Mouse (Mus musculus): ENCODE results near the gene Dus2. TPM values are rescaled to one million over a fixed set of nuclear protein-coding genes. Genes with fewer than 3 reads are reported as not detected.

The Dus2 gene
- polyA plus RNA-seq, 1 experiment from 2014 or later: 25.3 TPM

Small RNA genes lying within 50 kb of the gene (microRNA-seq; reads per million reads assigned to microRNA genes)
- not detected for gene Mir7074

Other genes starting within 250 kb of the Dus2 start
- 30.2 and 33.7 TPM in 2 replicates for gene Gfod2, start 232.7 kb upstream of the Dus2 start, polyA plus RNA-seq (2016; fragmentation: Nextera tagmentation; extraction: Ambion mirVana)
- 14.9 and 16.0 TPM in 2 replicates for gene Ranbp10, start 164.0 kb upstream of the Dus2 start, polyA plus RNA-seq (2016; fragmentation: Nextera tagmentation; extraction: Ambion mirVana)
- gene Tsnaxip1, start 163.6 kb upstream of the Dus2 start, polyA plus RNA-seq (2016; fragmentation: Nextera tagmentation; extraction: Ambion mirVana): 0.43 TPM in 1 of 2 replicates, not detected in the other
- 59.8 and 60.6 TPM in 2 replicates for gene Cenpt, start 138.1 kb upstream of the Dus2 start, polyA plus RNA-seq (2016; fragmentation: Nextera tagmentation; extraction: Ambion mirVana)
- 84.6 and 86.8 TPM in 2 replicates for gene Thap11, start 136.2 kb upstream of the Dus2 start, polyA plus RNA-seq (2016; fragmentation: Nextera tagmentation; extraction: Ambion mirVana)
- 228 and 268 TPM in 2 replicates for gene Nutf2, start 130.8 kb upstream of the Dus2 start, polyA plus RNA-seq (2016; fragmentation: Nextera tagmentation; extraction: Ambion mirVana)
- gene Edc4, start 110.5 kb upstream of the Dus2 start, polyA plus RNA-seq (2016; fragmentation: Nextera tagmentation; extraction: Ambion mirVana): 70.5 and 72.6 TPM in 2 replicates
- 0.65 and 1.1 TPM in 2 replicates for gene Nrn1l, start 97.8 kb upstream of the Dus2 start, polyA plus RNA-seq (2016; fragmentation: Nextera tagmentation; extraction: Ambion mirVana)
- 42.5 and 44.8 TPM in 2 replicates for gene Pskh1, start 90.9 kb upstream of the Dus2 start, polyA plus RNA-seq (2016; fragmentation: Nextera tagmentation; extraction: Ambion mirVana)
- 1.9 and 2.2 TPM in 2 replicates for gene Ctrl, start 57.5 kb upstream of the Dus2 start, polyA plus RNA-seq (2016; fragmentation: Nextera tagmentation; extraction: Ambion mirVana)
- gene Psmb10, start 52.9 kb upstream of the Dus2 start, polyA plus RNA-seq (2016; fragmentation: Nextera tagmentation; extraction: Ambion mirVana): 22.9 and 31.7 TPM in 2 replicates
- 2.3 and 3.0 TPM in 2 replicates for gene Lcat, start 48.0 kb upstream of the Dus2 start, polyA plus RNA-seq (2016; fragmentation: Nextera tagmentation; extraction: Ambion mirVana)
- 44.3 and 48.2 TPM in 2 replicates for gene Slc12a4, start 25.2 kb upstream of the Dus2 start, polyA plus RNA-seq (2016; fragmentation: Nextera tagmentation; extraction: Ambion mirVana)
- not detected in 2 replicates for gene Dpep3, start 11.9 kb upstream of the Dus2 start, polyA plus RNA-seq (2016; fragmentation: Nextera tagmentation; extraction: Ambion mirVana)
- gene Dpep2nb, start 14.6 kb downstream of the Dus2 start, polyA plus RNA-seq (2016; fragmentation: Nextera tagmentation; extraction: Ambion mirVana): not detected in 2 replicates
- gene Ddx28, start 20.5 kb downstream of the Dus2 start, polyA plus RNA-seq (2016; fragmentation: Nextera tagmentation; extraction: Ambion mirVana): 21.6 and 22.6 TPM in 2 replicates
- 7.8 and 9.3 TPM in 2 replicates for gene Nfatc3, start 67.5 kb downstream of the Dus2 start, polyA plus RNA-seq (2016; fragmentation: Nextera tagmentation; extraction: Ambion mirVana)
- gene Esrp2, start 145.6 kb downstream of the Dus2 start, polyA plus RNA-seq (2016; fragmentation: Nextera tagmentation; extraction: Ambion mirVana): 10.4 and 11.3 TPM in 2 replicates
- 18.2 and 18.4 TPM in 2 replicates for gene Pla2g15, start 159.1 kb downstream of the Dus2 start, polyA plus RNA-seq (2016; fragmentation: Nextera tagmentation; extraction: Ambion mirVana)
- gene Slc7a6, start 177.5 kb downstream of the Dus2 start, polyA plus RNA-seq (2016; fragmentation: Nextera tagmentation; extraction: Ambion mirVana): 52.8 and 66.5 TPM in 2 replicates
- gene Slc7a6os, start 219.6 kb downstream of the Dus2 start, polyA plus RNA-seq (2016; fragmentation: Nextera tagmentation; extraction: Ambion mirVana): 41.7 and 43.4 TPM in 2 replicates
- 56.9 and 57.3 TPM in 2 replicates for gene Prmt7, start 219.6 kb downstream of the Dus2 start, polyA plus RNA-seq (2016; fragmentation: Nextera tagmentation; extraction: Ambion mirVana)